Mouse (Mus musculus) gonadal fat pad, adult 2 months (tissue): Measurements from ENCODE around the gene Tmprss2. TPM values are rescaled to one million over a fixed set of nuclear protein-coding genes. Genes with fewer than 3 reads are reported as not detected.

Experiments used
- DNase-seq: peaks from one replicate; pipeline ENCODE4 v3.0.0-alpha.2; 2012; ENCODE audit warnings: low read depth
- polyA plus RNA-seq: library from polyadenylated mRNA; depleted of rRNA; stranded (reverse); fragments of >200 nt; gene quantifications from 2 replicates; pipeline ENCODE4 v1.2.3, GENCODE M21; 2012; rRNA removed

Gene Tmprss2
- 9.4 and 10.1 TPM in 2 replicates for polyA plus RNA-seq

DNA sequence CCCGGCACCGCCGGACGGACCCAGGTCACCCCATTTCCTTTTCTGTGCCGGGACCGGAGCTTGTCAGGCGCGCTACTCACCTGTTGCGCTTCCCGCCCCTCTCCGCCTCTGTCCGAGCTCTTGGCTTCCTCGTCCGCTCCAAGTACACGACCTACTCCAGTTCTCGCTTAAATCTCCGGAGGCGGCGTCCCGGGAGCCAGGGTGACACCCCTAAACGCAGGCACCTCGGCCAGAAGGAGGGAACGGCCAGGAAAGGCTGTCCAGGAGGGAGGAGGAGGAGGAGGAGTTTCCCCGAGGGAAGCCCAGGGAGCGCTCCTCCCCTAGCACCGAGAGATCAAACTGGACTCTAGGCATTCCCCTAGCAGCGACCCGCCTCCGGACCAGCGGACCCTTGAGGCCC, at the start of gene Tmprss2:
Tmprss2 (minus strand) TSS at position 257 of the 400 bp plus-strand sequence.
- DNase-seq: no peak

DNA sequence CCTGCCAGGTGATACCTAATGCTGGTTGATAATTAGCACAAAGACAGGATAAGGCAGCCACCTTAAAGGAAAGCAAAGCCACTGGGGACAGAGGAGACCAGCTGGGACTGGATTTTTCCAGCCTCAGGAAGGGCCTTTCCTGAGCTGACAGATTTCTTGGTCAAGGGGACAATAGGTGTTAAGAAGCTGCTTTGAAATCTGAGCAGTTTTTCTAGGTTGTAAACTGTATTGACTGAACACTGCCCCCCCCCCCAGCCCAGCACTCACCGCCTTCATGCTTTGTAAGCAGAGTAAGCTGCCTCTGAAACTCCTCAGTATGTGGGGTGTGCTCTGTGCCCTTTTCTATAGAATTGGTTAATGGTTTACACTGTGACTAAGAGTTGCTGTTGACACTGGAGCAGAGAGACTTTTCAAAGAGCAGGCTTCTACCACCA, 48.2 kb upstream of the Tmprss2 start:
- DNase-seq: no peak

DNA sequence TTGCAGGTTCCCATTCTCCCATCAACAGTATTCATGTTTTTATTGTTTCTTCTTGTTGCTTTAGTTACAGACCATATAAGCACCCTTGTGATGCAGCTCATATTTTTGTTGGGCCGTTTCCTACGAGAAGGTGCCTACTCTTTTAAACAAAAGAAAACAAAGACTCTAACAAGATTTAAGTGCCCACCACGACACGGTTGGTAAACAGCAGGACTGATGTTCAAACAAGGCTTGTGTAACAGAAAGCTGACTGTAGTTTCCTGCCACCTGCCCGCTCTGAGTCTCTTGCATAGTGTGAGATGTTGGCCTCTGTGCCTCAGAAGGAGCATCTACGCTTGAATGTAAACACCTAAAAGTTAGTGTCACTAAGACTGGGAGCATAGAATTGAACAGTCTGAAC, 47.5 kb upstream of the Tmprss2 start:
- no peak for DNase-seq

DNA sequence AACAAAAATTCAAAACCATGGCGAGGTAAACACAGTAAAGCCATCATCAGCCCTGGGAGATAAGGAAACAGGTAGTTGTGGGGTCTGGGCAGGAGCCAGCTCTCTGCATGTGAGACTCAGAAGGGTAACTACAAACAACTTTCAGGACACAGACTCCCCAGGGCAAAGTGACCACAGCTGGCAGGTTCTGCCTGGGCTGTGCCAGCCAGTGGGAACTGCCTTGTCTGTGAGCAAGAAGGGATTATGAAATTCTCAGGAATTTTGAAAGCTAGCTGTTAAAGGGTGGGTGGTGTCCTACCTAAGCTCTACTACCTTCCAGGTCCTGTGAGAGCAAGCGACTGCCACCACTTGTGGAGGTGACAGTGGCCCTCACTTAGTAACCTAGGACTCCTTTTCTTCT, 44.8 kb upstream of the Tmprss2 start:
- no peak for DNase-seq

DNA sequence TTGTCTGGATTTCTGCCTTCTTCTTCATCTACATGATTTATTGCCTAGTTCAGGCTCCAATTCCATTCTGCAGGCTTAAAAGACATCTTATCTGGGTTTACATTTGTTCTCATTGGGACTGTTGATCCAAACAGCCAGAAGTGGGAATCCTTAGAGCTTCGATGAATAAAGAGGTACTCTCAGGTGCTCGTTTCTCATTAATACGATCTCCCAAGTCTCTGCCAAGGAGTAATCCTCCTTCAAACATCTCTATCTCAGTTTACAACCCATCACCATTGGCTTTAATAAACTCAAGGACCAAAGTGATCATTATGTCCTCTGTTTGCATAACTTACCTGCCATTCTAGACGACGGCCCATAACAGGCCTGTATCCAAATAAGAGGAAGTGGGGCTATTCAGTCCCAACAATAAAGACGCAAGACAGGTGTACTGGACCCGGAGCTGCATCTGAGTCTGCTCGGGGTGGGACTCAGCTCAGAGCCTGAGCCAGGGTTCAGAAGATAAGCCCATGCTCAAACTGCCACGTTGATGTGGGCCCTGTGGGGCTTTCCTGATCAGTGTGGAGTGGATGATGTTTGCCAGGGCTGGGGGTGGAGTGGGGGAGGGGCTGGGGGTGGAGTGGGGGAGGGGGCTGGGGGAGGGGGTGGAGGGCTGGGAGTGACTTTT, 38.7 kb upstream of the Tmprss2 start:
- no peak for DNase-seq

DNA sequence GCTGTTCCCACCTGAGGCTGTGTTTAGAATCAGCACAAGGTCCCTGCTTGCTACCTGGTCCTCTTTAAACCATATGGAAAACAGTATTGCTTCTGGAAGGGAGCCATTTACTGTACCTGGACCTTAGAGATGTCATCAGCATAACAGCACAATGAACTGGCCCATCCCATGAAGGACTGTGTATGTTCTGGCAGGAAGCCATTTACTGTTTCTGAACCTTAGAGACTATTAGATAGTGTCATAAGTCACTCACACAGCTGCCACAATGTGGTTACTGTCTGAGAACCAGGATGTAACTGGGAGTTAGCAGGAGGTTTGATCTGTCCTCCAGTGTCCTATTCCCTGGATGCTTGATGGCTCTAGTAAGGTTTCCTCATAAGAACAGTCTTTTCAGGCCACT, 33.7 kb upstream of the Tmprss2 start:
- DNase-seq: no peak

DNA sequence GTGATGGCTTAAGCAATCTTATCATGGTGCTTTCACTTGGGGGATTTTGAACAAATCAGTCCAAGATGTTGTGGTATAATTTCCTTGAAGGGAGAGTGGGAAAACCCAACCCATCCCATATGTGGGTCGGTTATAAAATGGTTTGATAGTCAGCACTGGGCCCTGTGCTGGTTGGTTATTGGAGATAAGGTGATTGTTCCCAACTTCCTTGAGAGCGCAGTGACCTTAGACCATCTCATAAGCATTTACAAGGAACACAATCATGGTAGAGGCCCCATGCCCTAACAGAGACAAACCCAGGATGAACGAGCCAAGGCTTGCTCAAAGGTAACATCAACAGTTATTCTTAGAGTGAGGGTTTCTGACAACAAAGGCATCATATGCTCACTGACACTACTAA, 28.6 kb upstream of the Tmprss2 start:
- DNase-seq: no peak

DNA sequence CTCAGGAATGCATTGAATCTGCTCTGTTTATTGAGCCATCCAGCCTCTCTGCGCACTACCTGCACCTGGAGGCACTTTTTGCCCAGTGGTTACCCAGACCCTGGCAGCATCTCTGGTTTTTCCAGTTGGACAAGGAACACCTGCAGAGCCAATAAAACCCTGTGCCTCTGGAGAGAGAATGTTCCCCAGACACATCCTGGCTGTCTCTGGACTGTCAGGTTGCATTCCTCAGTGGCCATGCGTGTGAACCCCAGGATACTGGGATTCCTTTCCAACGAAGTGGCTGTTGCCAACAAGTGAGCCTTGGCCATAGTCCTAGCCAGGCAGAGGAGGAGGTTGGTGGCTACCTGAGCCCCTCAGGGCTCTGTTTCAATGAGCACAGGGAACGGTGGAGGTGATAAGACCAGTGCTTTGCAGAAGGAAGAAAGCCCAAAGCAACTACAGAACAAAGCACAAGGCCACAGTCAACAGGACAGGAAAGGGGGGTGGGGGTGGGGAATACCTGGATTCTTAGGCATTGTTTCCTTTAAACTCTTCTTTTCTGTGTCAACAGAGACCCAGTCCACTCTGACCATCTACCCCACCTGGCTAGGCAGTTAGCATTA, 22.0 kb upstream of the Tmprss2 start:
- peak; percentile 99 for DNase-seq

DNA sequence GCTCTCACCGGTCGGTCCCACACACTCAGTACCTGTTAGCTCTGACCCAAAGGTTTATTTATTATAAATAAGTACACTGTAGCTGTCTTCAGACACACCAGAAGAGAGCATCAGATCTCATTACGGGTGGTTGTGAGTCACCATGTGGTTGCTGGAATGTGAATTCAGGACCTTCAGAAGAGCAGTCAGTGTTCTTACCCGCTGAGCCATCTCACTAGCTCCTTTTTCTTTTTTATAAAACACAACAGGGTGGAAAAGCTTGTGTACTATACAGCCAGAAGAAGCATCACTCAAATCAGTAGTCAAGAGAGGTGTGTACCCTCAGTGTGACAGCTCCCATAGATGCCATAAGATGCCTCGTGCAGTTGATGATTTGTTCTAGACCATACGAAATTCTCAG, 12.2 kb upstream of the Tmprss2 start:
- no peak for DNase-seq

DNA sequence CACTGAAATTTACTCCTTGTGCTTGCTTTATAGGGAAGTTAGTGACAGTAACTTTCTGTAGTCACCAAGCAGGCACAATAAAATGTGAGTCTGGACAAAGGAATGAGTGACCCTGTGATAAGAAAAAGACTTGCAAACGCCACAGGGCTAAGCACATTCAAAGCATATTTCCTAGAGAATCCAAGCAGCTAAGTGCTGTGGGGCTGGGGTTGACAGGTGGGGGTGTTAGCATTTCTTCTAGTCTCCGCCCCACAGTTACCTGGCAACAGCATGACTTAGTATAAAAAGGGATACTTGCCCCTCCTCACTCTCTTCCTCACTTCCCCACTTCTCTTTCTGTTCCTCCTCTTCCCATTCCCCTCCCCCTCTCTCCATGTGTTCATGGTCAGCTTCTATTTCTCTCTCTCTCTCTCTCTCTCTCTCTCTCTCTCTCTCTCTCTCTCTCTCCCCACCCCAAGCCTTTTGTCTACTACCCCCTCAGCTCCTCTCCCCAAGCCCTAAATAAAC, 11.4 kb upstream of the Tmprss2 start:
- DNase-seq: no peak

DNA sequence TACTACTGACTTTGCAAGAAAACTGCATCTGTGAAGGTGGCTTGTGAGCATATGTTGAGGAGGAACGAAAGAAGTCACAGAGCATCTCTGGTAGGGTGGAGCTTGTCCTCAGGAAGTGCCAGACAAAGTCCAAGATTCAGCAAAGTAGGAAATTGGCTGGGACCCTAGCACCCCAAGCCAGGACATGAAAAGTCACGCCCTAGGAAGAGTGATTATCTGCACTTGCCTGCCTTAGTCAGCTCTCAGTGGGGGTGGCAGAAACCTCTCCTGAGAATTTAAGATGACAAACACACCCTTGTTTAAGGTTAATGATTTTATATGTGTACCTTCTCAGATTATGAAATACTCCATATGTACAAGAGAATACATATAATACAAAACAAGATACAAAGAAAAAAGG, 7.3 kb upstream of the Tmprss2 start:
- no peak for DNase-seq

DNA sequence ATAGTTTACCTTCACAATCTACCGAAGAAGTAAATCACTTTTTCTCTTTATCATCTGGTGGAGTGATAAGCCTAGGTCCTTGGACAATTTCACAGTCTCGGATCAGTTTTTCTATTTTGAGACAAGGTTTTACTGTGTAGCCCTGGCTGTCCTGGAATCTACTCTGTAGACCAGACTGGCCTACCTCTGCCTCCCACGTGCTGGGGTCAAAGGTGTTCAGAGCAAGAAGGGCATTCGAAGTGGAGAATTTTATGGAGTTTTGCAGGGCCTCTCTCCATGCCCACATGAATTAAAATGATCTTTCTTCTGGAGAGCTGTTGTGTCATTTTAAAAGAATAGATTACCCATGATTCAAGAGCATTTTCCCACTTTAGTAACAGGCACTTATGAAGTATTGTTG, 1.0 kb upstream of the Tmprss2 start:
- DNase-seq: no peak

DNA sequence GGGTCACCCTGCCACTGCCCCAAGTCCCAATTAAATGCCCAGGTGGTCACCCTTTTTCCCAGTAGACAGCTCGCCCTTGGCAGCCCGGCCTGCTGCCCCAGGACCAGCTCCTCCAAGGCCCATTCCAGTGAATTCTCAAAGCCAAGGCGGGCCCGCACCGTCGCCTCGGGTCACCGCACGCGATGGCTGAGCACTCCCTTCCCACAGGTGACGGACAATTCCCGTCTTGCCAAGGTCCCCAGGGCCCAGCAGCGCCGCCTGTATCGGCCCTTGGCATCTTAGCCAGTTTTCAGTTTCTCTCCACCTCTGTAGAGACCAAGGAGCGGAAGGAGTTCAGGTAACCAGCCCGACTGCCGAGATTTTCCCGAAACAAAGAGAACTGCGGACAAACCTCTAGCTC, 749 bp downstream of the Tmprss2 start:
- DNase-seq: no peak

DNA sequence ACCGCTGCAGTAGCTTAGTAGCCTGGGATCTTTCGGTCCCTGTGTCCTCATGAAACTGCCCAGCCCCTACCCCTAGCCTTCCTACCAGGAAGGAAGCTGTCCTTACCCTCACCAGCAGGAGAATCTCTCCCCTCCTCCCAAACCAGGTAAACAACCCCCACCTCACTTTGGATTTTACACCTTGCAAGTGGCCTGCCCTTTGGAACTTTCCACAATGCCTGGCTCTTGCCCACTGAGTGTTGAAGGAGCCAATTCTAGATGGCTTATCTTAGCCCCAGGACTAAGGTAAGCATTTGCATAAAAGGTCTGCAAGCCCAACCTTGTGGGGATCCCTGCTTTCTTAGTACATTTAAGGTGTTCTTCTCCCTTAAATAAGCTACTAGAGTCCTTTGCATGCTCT, 1.3 kb downstream of the Tmprss2 start:
- DNase-seq: no peak

DNA sequence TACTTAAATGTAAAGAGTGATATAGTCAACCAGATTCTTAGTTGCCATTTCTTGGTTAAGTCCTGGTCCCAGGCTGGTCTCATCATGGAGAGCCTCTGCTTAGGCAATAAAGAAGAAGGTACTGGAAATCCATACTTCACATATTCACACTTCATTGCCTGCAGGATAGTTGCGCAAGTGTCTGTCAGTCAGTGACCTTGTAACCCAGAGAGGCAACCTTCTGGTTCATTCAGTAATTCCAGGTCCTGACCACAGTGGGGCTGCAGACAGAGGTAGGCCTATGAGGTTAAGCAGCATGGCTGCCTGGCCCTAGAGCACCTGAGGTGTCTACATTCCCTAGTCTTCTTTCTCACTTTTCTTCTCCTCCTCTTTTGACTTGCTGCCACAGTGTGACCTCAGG, 3.0 kb downstream of the Tmprss2 start:
- no peak for DNase-seq

DNA sequence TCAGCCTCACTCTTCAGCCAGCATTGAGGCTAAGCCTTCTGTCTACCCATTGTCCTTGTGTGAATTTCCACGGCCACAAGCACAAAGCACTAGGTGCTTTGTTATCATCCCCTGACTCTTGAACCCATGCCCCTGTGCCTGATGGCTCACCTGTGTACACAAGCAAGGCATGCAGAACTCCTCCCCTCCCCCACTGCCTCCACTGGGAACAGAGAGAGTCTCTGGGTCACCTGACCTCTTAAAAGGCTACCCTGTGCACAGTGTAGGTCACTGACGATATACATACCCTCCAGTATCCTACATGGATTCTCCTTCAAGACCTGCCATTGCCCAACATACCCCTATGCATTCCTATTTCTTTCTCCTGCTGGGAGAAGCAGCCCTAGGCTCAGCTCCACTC, 4.2 kb downstream of the Tmprss2 start:
- DNase-seq: no peak

DNA sequence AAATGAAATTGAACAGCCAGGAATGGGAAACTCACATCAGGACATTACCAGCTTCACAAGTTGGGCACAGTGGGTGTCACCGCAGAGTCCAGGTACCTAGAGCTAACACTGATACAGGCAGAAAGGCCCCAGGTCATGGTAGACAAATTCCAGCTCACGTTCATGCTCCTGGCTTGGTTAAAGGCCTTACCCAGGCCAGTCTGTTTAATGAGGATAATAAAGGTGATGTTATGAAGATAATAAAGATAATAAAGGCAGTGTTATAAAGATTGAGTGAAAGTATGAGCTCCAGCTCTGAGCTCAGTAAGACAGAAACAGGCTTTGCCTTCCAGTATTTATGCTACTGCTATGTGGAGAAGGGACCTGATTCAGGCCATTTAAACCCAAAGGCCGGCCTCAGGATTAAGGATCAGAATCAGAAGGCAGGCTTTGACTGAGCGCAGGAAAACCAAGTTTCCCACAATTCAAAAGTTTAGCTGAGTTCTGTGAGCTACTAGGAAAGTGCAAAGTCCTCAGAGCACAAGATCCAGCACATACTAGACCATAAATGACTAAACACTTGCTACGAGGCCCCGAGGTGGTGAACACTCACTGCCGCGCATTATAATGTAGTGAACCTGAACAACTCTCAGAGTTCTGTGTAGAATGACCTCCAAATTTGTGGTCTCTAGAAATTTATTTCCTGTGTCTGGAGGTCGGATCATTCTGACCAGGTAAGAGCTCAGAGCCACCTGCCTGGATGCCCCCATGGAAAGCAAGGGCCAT, 4.9 kb downstream of the Tmprss2 start:
- no peak for DNase-seq

DNA sequence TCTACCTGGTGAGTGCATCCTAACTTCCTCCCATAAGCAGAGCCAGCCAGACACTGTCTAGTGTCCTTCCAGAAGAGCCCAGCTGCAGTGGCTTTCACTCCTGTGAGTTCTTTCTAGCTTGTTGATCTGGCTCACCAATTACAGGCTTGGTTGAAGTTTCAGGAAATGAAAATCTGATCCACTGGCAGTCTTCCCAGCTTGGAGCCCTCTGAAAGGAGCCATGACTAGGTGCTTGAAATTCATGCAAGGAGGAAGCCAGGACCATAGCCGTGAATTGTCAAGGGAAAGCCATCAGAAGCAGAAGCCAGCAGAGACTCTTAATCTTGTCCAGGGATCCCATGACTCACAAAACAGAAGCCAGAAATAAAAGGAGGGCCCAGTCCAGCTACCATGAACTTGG, 8.7 kb downstream of the Tmprss2 start:
- no peak for DNase-seq

DNA sequence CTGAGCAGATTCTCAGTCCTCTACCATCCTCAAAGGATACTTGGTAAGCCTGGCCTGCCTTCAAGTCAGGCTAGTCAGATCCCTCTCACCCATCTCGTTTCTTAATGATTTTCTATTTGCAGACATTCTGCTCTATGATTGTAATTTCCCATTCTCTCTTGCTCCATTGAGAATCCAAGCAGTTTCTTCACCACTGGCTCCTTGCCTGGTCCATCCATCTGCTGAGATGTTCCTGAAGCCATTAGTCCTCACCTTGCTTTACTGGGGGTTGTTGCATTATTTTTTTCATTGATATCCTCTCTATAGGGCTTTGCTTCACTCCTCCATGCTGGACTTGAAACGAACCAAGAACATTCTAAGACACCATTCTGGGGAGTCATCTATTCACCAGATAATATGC, 10.4 kb downstream of the Tmprss2 start:
- DNase-seq: no peak

DNA sequence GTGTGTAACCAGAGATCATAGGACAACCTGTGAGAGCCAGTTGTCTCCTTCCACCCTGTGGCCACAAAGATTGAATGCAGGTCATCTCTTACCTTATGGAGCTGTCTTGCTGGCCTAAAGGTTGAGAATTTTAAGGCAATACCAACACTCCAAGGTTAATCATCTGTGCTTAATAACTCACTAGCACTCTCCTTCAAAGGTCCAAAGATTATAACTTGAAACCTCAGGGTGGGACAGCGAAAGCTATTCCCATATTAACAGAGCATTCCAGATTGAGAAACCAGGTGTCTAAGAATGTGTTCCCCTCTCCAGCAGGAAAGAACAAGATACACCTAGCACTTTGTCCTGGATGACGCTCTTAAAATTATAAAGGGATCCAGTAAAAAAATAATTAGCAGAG, 12.9 kb downstream of the Tmprss2 start:
- DNase-seq: no peak

DNA sequence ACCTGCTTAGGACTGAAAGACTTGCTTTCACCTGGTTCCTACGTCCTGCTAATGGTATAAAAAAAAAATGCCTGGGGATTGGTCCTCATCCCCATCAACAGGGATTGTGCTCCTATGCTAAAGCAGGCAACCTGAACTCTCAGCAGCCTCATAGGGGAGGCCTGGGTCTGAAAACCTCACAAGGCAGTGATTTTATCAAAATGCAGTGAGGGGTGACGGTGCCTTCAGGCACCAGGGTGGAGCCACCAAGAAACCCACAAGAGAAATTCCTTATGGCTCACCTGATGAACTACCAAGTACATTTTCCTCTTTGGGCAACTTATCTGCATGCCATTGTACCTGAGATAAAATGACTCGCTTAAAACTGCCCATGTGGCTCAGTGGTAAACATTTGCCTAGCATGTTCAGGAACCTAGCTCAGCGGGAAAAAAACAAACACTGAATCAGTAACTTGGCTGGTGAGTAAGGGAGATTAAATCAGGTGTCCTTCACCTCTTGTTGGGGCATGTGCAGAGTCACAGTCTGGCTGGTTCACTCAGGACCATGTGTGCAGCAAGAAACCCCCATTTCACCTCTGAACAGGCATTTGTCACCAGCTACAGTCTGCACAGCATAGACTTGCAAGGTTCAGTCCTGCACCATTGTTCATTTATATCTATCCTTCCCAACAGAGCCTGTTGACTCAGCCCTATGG, 17.0 kb downstream of the Tmprss2 start:
- DNase-seq: no peak

DNA sequence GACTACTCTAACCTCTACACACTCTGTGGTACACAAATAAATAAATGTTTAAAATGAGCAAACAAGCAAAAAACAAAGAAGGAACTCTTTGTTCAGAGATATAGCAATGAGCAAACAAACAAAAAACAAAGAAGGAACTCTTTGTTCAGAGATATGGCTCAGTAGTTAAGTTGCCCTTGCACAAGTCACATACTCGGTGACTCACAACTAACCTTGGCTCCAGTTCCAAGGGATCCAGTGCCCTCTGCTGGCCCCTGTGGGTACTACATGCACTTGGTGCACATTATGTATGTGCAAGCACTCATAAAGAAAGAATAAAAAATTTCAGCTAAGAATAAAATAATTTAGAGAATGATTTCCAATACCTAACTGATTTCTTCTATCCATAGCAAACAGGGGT, 17.9 kb downstream of the Tmprss2 start:
- DNase-seq: peak; percentile 52
